Mouse (Mus musculus) heart, postnatal 10 days (tissue): Measurements from ENCODE around the gene Tst. TPM values are rescaled to one million over a fixed set of nuclear protein-coding genes. Genes with fewer than 3 reads are reported as not detected.

Experiments
- DNase-seq, 2 experiments: peaks; one replicate each; pipeline ENCODE4 v3.0.0; 2021
- intact Hi-C: fragments of 180-260 bp; cut with DNase I; formaldehyde crosslinking; loops from one replicate; pipeline ENCODE4 v1.15.1; 2025
- total RNA-seq, 2 experiments: library from RNA; stranded (reverse); gene quantifications; 2 replicates each; pipeline ENCODE4 v1.2.3; 2021

Tst gene
- 10 to 100 TPM; 14.4 to 16.4 TPM for total RNA-seq

GRCm38 (mm10) chr15:78405517-78406211 is at the start of gene Tst:
Tst (minus strand) TSS chr15:78405907.
- intact Hi-C loops, result loop anchor here (2.0 kb wide), 1 partner anchor 23 kb away; the partner anchor contains the start of gene Kctd17
- DNase-seq, result peak; percentile 90

- no peak for DNase-seq
- intact Hi-C loops, result no loop called here
Observed at GRCm38 (mm10) chr15:78455168-78455567, 49.5 kb upstream of the Tst start.

GRCm38 (mm10) chr15:78452929-78453328 is 47.2 kb upstream of the Tst start:
- intact Hi-C loops, result no loop called here
- no peak for DNase-seq

GRCm38 (mm10) chr15:78451201-78451600 is 45.5 kb upstream of the Tst start:
- intact Hi-C loops, result no loop called here
- DNase-seq, result no peak

GRCm38 (mm10) chr15:78450419-78450768 is 44.7 kb upstream of the Tst start:
- intact Hi-C loops, result no loop called here
- DNase-seq, result no peak

GRCm38 (mm10) chr15:78449694-78450418 is 44.1 kb upstream of the Tst start:
- intact Hi-C loops, result loop anchor here (2.0 kb wide), 1 partner anchor 63 kb away; no protein-coding TSS in a partner anchor
- peak; percentile 74 to 81 for DNase-seq

- intact Hi-C loops, result loop anchor here (2.0 kb wide), 1 partner anchor 64 kb away; no protein-coding TSS in a partner anchor
- no peak for DNase-seq
Observed at GRCm38 (mm10) chr15:78449131-78449530, 43.4 kb upstream of the Tst start.

- intact Hi-C loops, result loop anchor here (1.0 to 2.0 kb wide), 4 partner anchors 65 to 135 kb away; no protein-coding TSS in a partner anchor
- DNase-seq, result peak; percentile 96 to 99
Observed at GRCm38 (mm10) chr15:78447746-78448535, 42.2 kb upstream of the Tst start.

- no peak for DNase-seq
- intact Hi-C loops, result loop anchor here (1.0 to 2.0 kb wide), 3 partner anchors 85 to 136 kb away; no protein-coding TSS in a partner anchor
Observed at GRCm38 (mm10) chr15:78447121-78447520, 41.4 kb upstream of the Tst start.

GRCm38 (mm10) chr15:78443857-78444256 is 38.1 kb upstream of the Tst start:
- DNase-seq, result no peak
- intact Hi-C loops, result no loop called here

- intact Hi-C loops, result no loop called here
- no peak for DNase-seq
Observed at GRCm38 (mm10) chr15:78442231-78442630, 36.5 kb upstream of the Tst start.

- no peak for DNase-seq
- intact Hi-C loops, result no loop called here
Observed at GRCm38 (mm10) chr15:78438973-78439372, 33.3 kb upstream of the Tst start.

- intact Hi-C loops, result no loop called here
- no peak for DNase-seq
Observed at GRCm38 (mm10) chr15:78438505-78438904, 32.8 kb upstream of the Tst start.

GRCm38 (mm10) chr15:78438018-78438394 is 32.3 kb upstream of the Tst start:
- DNase-seq, result no peak
- intact Hi-C loops, result no loop called here

GRCm38 (mm10) chr15:78437237-78438017 is 31.7 kb upstream of the Tst start:
- intact Hi-C loops, result no loop called here
- DNase-seq, result peak; percentile 81 to 82

GRCm38 (mm10) chr15:78436380-78437192 is 30.9 kb upstream of the Tst start:
- intact Hi-C loops, result no loop called here
- DNase-seq, result peak; percentile 91

GRCm38 (mm10) chr15:78435681-78436080 is 30.0 kb upstream of the Tst start:
- no peak for DNase-seq
- intact Hi-C loops, result no loop called here

GRCm38 (mm10) chr15:78434896-78435520 is 29.3 kb upstream of the Tst start:
- intact Hi-C loops, result loop anchor here (5.0 kb wide), 1 partner anchor 178 kb away; no protein-coding TSS in a partner anchor
- DNase-seq, result peak; percentile 47 to 63
